Mouse (Mus musculus) ES-E14 (cell line): ENCODE results near the gene Mgat4c.

ENCODE experiments used
- MAFK ChIP-seq: IDR thresholded peaks from 2 replicates; pipeline ENCODE4 v1.6.1; 2014; ENCODE audit warnings: mild to moderate bottlenecking, low read depth, low read length, inconsistent platforms; ENCODE audit not compliant: insufficient read depth
- ZC3H11A ChIP-seq: IDR thresholded peaks from 2 replicates; pipeline ENCODE4 v1.6.1; 2012; ENCODE audit warnings: low read depth, mild to moderate bottlenecking, inconsistent platforms, low read length, borderline replicate concordance
- ZNF384 ChIP-seq: IDR thresholded peaks from 2 replicates; pipeline ENCODE4 v1.6.1; 2012; ENCODE audit warnings: low read depth, low read length, inconsistent platforms

- TF ChIP-seq ZC3H11A (no peak), ZNF384 (no peak), MAFK (no peak)
Measured at GRCm38 (mm10) chr10:101641048-101641447, 40.2 kb upstream of the Mgat4c start.
